Mouse (Mus musculus) liver, adult 2 months (tissue): ENCODE measurements around the gene Stpg4.

Experiments used
- CTCF ChIP-seq: fragments of 200-500 bp; IDR thresholded peaks from 2 replicates; pipeline ENCODE4 v1.5.1; 2011; ENCODE audit warnings: low read depth, low read length, control low read depth
- POLR2A ChIP-seq: fragments of 200-500 bp; IDR thresholded peaks from 2 replicates; pipeline ENCODE4 v1.6.1; 2011; ENCODE audit warnings: low read length, control low read depth; ENCODE audit not compliant: insufficient read depth; ENCODE audit errors: extremely low read depth

DNA sequence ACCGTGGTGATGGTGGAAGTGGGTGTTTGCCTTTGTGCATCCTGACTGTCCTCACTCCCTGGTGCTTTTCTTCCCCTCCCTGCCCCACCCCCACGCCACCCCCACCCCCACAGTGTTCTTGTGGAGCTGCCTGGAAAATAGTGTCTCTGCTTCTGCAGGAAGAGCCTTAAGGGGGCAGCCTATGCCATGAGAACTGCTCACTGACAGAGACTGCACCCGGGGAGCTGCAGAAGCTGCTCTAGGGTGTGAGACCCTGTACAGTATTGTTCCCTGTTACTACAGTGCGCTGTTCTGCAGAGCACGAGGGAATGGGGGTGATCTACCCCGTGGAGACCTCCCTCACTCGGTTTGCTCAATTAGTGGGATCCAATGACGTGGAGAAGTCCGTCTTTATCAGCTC, 78.5 kb downstream of the Stpg4 start:
- TF ChIP-seq CTCF (no peak), POLR2A (no peak)
